9 mouse cellular contexts compared by ENCODE assay signal in the genomic region with DNA sequence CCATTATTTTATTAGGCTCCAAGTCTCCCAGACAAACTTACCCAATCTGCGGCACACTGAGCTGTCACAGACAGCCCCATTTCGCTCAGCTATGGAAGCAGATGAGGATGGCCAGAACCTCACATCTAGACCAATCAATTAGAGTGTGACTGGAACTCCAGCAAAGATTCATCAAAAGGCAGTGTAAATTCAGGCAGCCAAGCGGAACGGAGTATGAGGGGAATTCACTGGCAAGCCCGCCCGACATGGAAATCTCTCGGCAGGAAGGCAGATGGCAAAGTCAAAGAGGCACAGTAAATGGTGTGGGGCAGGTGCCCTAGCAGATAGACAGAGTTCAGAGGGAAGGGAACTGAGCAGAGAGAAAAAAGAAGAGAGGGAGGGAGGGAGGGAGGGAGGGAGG. TPM values are rescaled to one million over a fixed set of nuclear protein-coding genes. Genes with fewer than 3 reads are reported as not detected.
DNase-seq lines count a peak whose midpoint lies in the region; ATAC-seq lines count a peak whose summit lies in the region.
"Had no signal": no experiment of that assay in that cellular context is flagged by ENCODE, and none has a peak within 500 bp of the region (broad histone marks: within the 10 kb centered on the region; RNA-seq: fewer than 3 reads in every experiment).

No protein-coding gene starts in this region.

- WGBS in limb, embryonic 13.5 days, result 35% methylated on average over 7 of the region's 7 CpGs
- 34% methylated on average over 7 of the region's 7 CpGs for WGBS in limb, embryonic 10.5 days
- 14% methylated on average over 7 of the region's 7 CpGs for WGBS in hindbrain, embryonic 11.5 days

- no peak overlapping the region for H3K9ac ChIP-seq in limb, embryonic 13.5 days
- no peak overlapping the region for H3K9ac ChIP-seq in hindbrain, embryonic 11.5 days (ENCODE audit: low read depth, low read length)
- H3K9ac ChIP-seq: heart, embryonic 12.5 days had no signal

- H3K27me3 ChIP-seq in limb, embryonic 13.5 days, result no peaks in the 10 kb centered on the region
- H3K27me3 ChIP-seq in limb, embryonic 10.5 days (ENCODE audit: low read depth, poor library complexity, severe bottlenecking), result peaks cover 13% of the 10 kb centered on the region; the same call in 1 of the 2 replicates
- H3K27me3 ChIP-seq in hindbrain, embryonic 11.5 days (ENCODE audit: control insufficient read depth, insufficient read depth, low read length), result no peaks in the 10 kb centered on the region
- H3K27me3 ChIP-seq: heart, embryonic 12.5 days had no signal

- H3K4me1 ChIP-seq in limb, embryonic 13.5 days, result no peaks in the 10 kb centered on the region
- H3K4me1 ChIP-seq in limb, embryonic 10.5 days, result peaks cover 11% of the 10 kb centered on the region
- no peaks in the 10 kb centered on the region for H3K4me1 ChIP-seq in hindbrain, embryonic 11.5 days (replicated peaks; ENCODE audit: control insufficient read depth, insufficient read depth, low read length)

- no peaks in the 10 kb centered on the region for H3K9me3 ChIP-seq in limb, embryonic 13.5 days
- no peaks in the 10 kb centered on the region for H3K9me3 ChIP-seq in limb, embryonic 10.5 days (replicated peaks)
- H3K9me3 ChIP-seq in hindbrain, embryonic 11.5 days (ENCODE audit: control insufficient read depth, low read length), result no peaks in the 10 kb centered on the region
- H3K9me3 ChIP-seq: heart, embryonic 12.5 days had no signal

- 0 out of 2 replicates have a peak, but pooled peaks have one; percentile 32 for ATAC-seq in limb, embryonic 13.5 days (ENCODE audit: low FRiP score, low read depth)
- ATAC-seq in hindbrain, embryonic 11.5 days (ENCODE audit: low FRiP score), result peak; percentile 91

- no peak for DNase-seq in limb, embryonic 10.5 days (ENCODE audit: low spot score)
- peak; percentile 56 for DNase-seq in hindbrain, embryonic 11.5 days (ENCODE audit: low spot score)
- peak; percentile 34 to 54 for DNase-seq in kidney, postnatal 36 days
- no peak for DNase-seq in frontal cortex, postnatal 25 days (ENCODE audit: low spot score in 2 of 2)
- no peak for DNase-seq in layer of hippocampus, adult 8-10 months (ENCODE audit: low spot score in 2 of 2)
- no peak for DNase-seq in right cerebral cortex, adult 2 months (ENCODE audit: low spot score in 2 of 2)
- no peak for DNase-seq in lung, postnatal 4 days

- no peaks in the 10 kb centered on the region for H3K36me3 ChIP-seq in limb, embryonic 13.5 days
- H3K36me3 ChIP-seq in limb, embryonic 10.5 days, result no peaks in the 10 kb centered on the region
- no peaks in the 10 kb centered on the region for H3K36me3 ChIP-seq in hindbrain, embryonic 11.5 days (ENCODE audit: control insufficient read depth, insufficient read depth, low read length)
- H3K36me3 ChIP-seq: heart, embryonic 12.5 days had no signal

- H3K4me2 ChIP-seq in limb, embryonic 13.5 days (replicated peaks), result no peak overlapping the region
- H3K4me2 ChIP-seq in hindbrain, embryonic 11.5 days (replicated peaks; ENCODE audit: low read depth, low read length), result no peak overlapping the region
- H3K4me2 ChIP-seq: heart, embryonic 12.5 days had no signal

- no peak overlapping the region for H3K4me3 ChIP-seq in limb, embryonic 13.5 days
- no peak overlapping the region for H3K4me3 ChIP-seq in limb, embryonic 10.5 days
- no peak overlapping the region for H3K4me3 ChIP-seq in hindbrain, embryonic 11.5 days (ENCODE audit: low read depth, low read length)
- H3K4me3 ChIP-seq: heart, embryonic 12.5 days had no signal

- no peak overlapping the region for H3K27ac ChIP-seq in limb, embryonic 13.5 days
- no peak overlapping the region for H3K27ac ChIP-seq in limb, embryonic 10.5 days
- no peak overlapping the region for H3K27ac ChIP-seq in hindbrain, embryonic 11.5 days (ENCODE audit: low read depth, low read length)

RNA-seq across cellular contexts. Expression of gene Tspan12, which starts 5.5 kb away (rescaled TPM):
- 42.2 and 42.4 TPM in 2 replicates for polyA plus RNA-seq in limb, embryonic 13.5 days (2015; fragmentation: Nextera tagmentation; extraction: Ambion mirVana)
- 35.1 and 41.4 TPM in 2 replicates for polyA plus RNA-seq in limb, embryonic 10.5 days (2016; fragmentation: Nextera tagmentation; extraction: Ambion mirVana)
- polyA plus RNA-seq in hindbrain, embryonic 11.5 days (2014; fragmentation: Nextera tagmentation; extraction: Ambion mirVana), result 64.0 and 70.5 TPM in 2 replicates
- total RNA-seq in layer of hippocampus, adult 8-10 months (2022), result 10 to 100 TPM; 26.8 to 35.8 (median 28.3) TPM

Comparison
In these comparisons a context has a peak if more than half of its experiments do, and no peak if none do; other contexts are left out.
1. DNase-seq: peak in hindbrain, embryonic 11.5 days (single experiment) and kidney, postnatal 36 days (2 of 2); none in limb, embryonic 10.5 days (single experiment), frontal cortex, postnatal 25 days (0 of 2), layer of hippocampus, adult 8-10 months (0 of 2), right cerebral cortex, adult 2 months (0 of 2) and lung, postnatal 4 days (0 of 2).